Mouse (Mus musculus): ENCODE measurements at regions not wholly inside any gene's neighbourhood (a gene's known extent, or its start where the extent isn't known, plus 50 kb on each side); places are given as distances from the start of the nearest gene placed in this dataset.
"Not testable (repeated sequence)": the region's sequence is repeated elsewhere in the genome, so short reads cannot be mapped to it uniquely, and the experiment has no call there.

GRCm38 (mm10) chr2:92806481-92807195 lies 108.3 kb upstream of the Syt13 start:
- Histone ChIP-seq H3K4me3 (replicated peaks) (no peak overlapping the region), H3K4me1 (no peaks in the 10 kb centered on the region)
- TF ChIP-seq GATA1 (IDR thresholded peaks at IDR 0.05; ENCODE audit: borderline replicate concordance, low read length): no peak
- no peak for TF ChIP-seq FLI1 (IDR thresholded peaks at IDR 0.05; ENCODE audit: low read length)

GRCm38 (mm10) chr2:92807404-92807803 lies 107.5 kb upstream of the Syt13 start:
- TF ChIP-seq FLI1 (IDR thresholded peaks at IDR 0.05; ENCODE audit: low read length) (no peak), GATA1 (IDR thresholded peaks at IDR 0.05; ENCODE audit: borderline replicate concordance, low read length) (no peak)
- no peaks in the 10 kb centered on the region for H3K4me1 ChIP-seq
- H3K9me3 ChIP-seq: peaks cover 11% of the 10 kb centered on the region
- no peaks in the 10 kb centered on the region for H3K36me3 ChIP-seq (replicated peaks; ENCODE audit: low read length)
- H3K4me3 ChIP-seq (replicated peaks): no peak overlapping the region
- H3K27me3 ChIP-seq (replicated peaks): peaks cover 49% of the 10 kb centered on the region

More at GRCm38 (mm10) chr2:92806481-92807195, 108.3 kb upstream of the Syt13 start:
- no peaks in the 10 kb centered on the region for H3K36me3 ChIP-seq (replicated peaks; ENCODE audit: low read length)
- H3K27me3 ChIP-seq (replicated peaks): peaks cover 41% of the 10 kb centered on the region
- peaks cover 11% of the 10 kb centered on the region for H3K9me3 ChIP-seq

DNA sequence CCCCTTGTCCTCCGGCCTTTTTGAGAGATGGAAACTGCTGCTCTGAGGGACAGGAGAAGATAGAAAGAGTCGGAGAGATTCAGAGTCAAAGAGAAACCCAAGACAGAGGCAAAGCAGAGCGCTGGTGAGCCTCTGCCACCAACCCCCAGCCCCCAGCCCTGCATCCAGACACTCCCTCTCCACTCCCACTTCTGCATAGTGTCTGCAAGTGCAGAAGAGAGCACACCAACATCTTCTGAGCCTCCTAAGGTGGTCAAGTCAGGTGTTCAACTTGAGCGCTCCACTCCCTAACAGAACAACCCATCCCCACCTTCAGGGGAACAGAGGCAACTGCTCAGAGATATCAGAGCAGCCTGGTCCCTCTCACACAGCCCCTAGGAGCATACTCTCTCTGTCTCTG lies 106.8 kb upstream of the Syt13 start:
- Histone ChIP-seq H3K36me3 (replicated peaks; ENCODE audit: low read length) (no peaks in the 10 kb centered on the region), H3K9me3 (peaks cover 11% of the 10 kb centered on the region), H3K4me1 (no peaks in the 10 kb centered on the region), H3K4me3 (replicated peaks) (no peak overlapping the region), H3K27me3 (replicated peaks) (peaks cover 55% of the 10 kb centered on the region)
- TF ChIP-seq FLI1 (IDR thresholded peaks at IDR 0.05; ENCODE audit: low read length): no peak
- no peak for TF ChIP-seq GATA1 (IDR thresholded peaks at IDR 0.05; ENCODE audit: borderline replicate concordance, low read length)

- Histone ChIP-seq H3K9me3 (peaks cover 5% of the 10 kb centered on the region; the same call in 1 of the 2 replicates), H3K36me3 (replicated peaks; ENCODE audit: low read length) (no peaks in the 10 kb centered on the region), H3K4me3 (replicated peaks) (no peak overlapping the region), H3K27me3 (replicated peaks) (peaks cover 65% of the 10 kb centered on the region), H3K4me1 (no peaks in the 10 kb centered on the region)
- TF ChIP-seq FLI1 (IDR thresholded peaks at IDR 0.05; ENCODE audit: low read length) (no peak), GATA1 (IDR thresholded peaks at IDR 0.05; ENCODE audit: borderline replicate concordance, low read length) (no peak)
These were observed 105.7 kb upstream of the Syt13 start for GRCm38 (mm10) chr2:92809226-92809625.

GRCm38 (mm10) chr2:92809681-92810323 lies 105.1 kb upstream of the Syt13 start:
- no peak overlapping the region for H3K4me3 ChIP-seq (replicated peaks)
- no peaks in the 10 kb centered on the region for H3K4me1 ChIP-seq
- peaks cover 5% of the 10 kb centered on the region; the same call in 1 of the 2 replicates for H3K9me3 ChIP-seq
- no peaks in the 10 kb centered on the region for H3K36me3 ChIP-seq (replicated peaks; ENCODE audit: low read length)
- TF ChIP-seq GATA1 (IDR thresholded peaks at IDR 0.05; ENCODE audit: borderline replicate concordance, low read length) (no peak), FLI1 (IDR thresholded peaks at IDR 0.05; ENCODE audit: low read length) (no peak)
- H3K27me3 ChIP-seq (replicated peaks): peaks cover 68% of the 10 kb centered on the region

GRCm38 (mm10) chr2:92810956-92811355 lies 103.9 kb upstream of the Syt13 start:
- not testable (repeated sequence) for H3K4me1 ChIP-seq; H3K36me3 ChIP-seq (replicated peaks; ENCODE audit: low read length)

DNA sequence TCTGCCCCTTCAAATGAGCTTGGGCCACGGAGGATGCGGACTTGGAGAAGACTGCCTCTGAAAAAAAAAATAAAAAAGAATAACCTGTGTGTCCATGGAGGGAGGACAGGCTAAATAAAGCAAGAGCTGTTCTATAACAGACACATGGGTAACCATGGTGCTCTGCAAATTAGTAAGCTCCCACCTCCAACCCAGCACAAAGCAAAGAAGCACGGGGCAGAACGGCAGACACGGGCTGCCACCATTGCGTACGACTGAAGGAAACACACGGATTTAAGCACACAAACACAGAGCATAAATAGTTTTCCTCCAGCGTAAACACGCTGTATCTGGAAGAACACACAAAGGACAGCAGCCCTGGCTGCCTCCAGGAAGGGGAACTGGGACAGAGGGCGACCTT lies 101.9 kb upstream of the Syt13 start:
- TF ChIP-seq FLI1 (IDR thresholded peaks at IDR 0.05; ENCODE audit: low read length): no peak
- no peak for TF ChIP-seq GATA1 (IDR thresholded peaks at IDR 0.05; ENCODE audit: borderline replicate concordance, low read length)
- no peaks in the 10 kb centered on the region for H3K4me1 ChIP-seq
- no peaks in the 10 kb centered on the region for H3K36me3 ChIP-seq (replicated peaks; ENCODE audit: low read length)
- H3K4me3 ChIP-seq (replicated peaks): no peak overlapping the region
- no peaks in the 10 kb centered on the region for H3K9me3 ChIP-seq
- H3K27me3 ChIP-seq (replicated peaks): peaks cover 73% of the 10 kb centered on the region

More at GRCm38 (mm10) chr2:92810956-92811355, 103.9 kb upstream of the Syt13 start:
- peaks cover 71% of the 10 kb centered on the region for H3K27me3 ChIP-seq (replicated peaks)
- not testable (repeated sequence) for H3K4me3 ChIP-seq (replicated peaks); H3K9me3 ChIP-seq

- H3K9me3 ChIP-seq: no peaks in the 10 kb centered on the region
- TF ChIP-seq GATA1 (IDR thresholded peaks at IDR 0.05; ENCODE audit: borderline replicate concordance, low read length): no peak
- TF ChIP-seq FLI1 (IDR thresholded peaks at IDR 0.05; ENCODE audit: low read length): no peak
- peaks cover 60% of the 10 kb centered on the region for H3K27me3 ChIP-seq (replicated peaks)
- no peak overlapping the region for H3K4me3 ChIP-seq (replicated peaks)
- H3K36me3 ChIP-seq (replicated peaks; ENCODE audit: low read length): no peaks in the 10 kb centered on the region
- H3K4me1 ChIP-seq: no peaks in the 10 kb centered on the region
These were observed 95.3 kb upstream of the Syt13 start for GRCm38 (mm10) chr2:92819586-92819985.

GRCm38 (mm10) chr2:92824325-92824724 lies 90.6 kb upstream of the Syt13 start:
- Histone ChIP-seq H3K36me3 (replicated peaks; ENCODE audit: low read length) (no peaks in the 10 kb centered on the region), H3K4me3 (replicated peaks) (no peak overlapping the region), H3K9me3 (peaks cover 7% of the 10 kb centered on the region; the same call in 1 of the 2 replicates), H3K27me3 (replicated peaks) (peaks cover 48% of the 10 kb centered on the region), H3K4me1 (no peaks in the 10 kb centered on the region)
- TF ChIP-seq FLI1 (IDR thresholded peaks at IDR 0.05; ENCODE audit: low read length): no peak
- TF ChIP-seq GATA1 (IDR thresholded peaks at IDR 0.05; ENCODE audit: borderline replicate concordance, low read length): no peak

GRCm38 (mm10) chr2:92825395-92825794 lies 89.5 kb upstream of the Syt13 start:
- no peaks in the 10 kb centered on the region for H3K36me3 ChIP-seq (replicated peaks; ENCODE audit: low read length)
- H3K9me3 ChIP-seq: peaks cover 7% of the 10 kb centered on the region; the same call in 1 of the 2 replicates
- H3K4me1 ChIP-seq: no peaks in the 10 kb centered on the region
- H3K4me3 ChIP-seq (replicated peaks): no peak overlapping the region
- H3K27me3 ChIP-seq (replicated peaks): peaks cover 50% of the 10 kb centered on the region
- TF ChIP-seq FLI1 (IDR thresholded peaks at IDR 0.05; ENCODE audit: low read length): no peak
- no peak for TF ChIP-seq GATA1 (IDR thresholded peaks at IDR 0.05; ENCODE audit: borderline replicate concordance, low read length)

Data from megakaryocyte, embryonic 14.5 days (primary cell).